Mouse (Mus musculus) frontal cortex, adult (tissue): ENCODE measurements around the gene Olfr765.
"Not testable (repeated sequence)": the region's sequence is repeated elsewhere in the genome, so short reads cannot be mapped to it uniquely, and the experiment has no call there.

Experiments
- ATAC-seq: cut with Nextera tagmentation; 2 replicates; pipeline ENCODE4 v1.9.2; 2017; ENCODE audit warnings: mild to moderate bottlenecking, moderate library complexity, mixed read lengths; ENCODE audit not compliant: low TSS enrichment

The Olfr765 gene

GRCm38 (mm10) chr10:129049898-129050297 is at the start of gene Olfr765:
Olfr765 (minus strand) TSS chr10:129049998.
- not testable (repeated sequence) for ATAC-seq

GRCm38 (mm10) chr10:129099275-129099674 is 49.5 kb upstream of the Olfr765 start, which contains the start of gene Olfr768:
Olfr768 (minus strand) TSS chr10:129099375.
- ATAC-seq, result no peak

DNA sequence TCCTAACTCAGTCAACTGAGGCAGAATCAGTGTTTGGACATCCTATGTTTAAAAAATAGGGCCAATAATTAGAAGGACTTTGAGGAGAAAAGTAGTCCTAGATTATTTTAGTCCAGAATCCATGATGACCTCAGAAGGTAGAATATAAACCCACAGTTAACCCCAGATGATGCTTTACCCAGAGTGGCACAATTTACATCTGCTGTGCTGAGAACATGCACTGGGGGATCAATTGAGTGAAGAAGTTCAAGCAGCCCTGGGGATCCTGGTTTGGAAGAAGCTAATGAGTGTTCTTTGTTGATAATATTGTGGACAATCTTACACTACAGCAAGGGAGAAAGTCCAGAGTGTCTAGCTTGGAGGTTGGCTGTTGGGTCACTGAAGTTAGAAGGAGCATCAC is 33.0 kb upstream of the Olfr765 start, which contains the start of gene Olfr767:
Gene Olfr767 (minus strand): TSS at position 101 of the 400 bp plus-strand sequence.
- not testable (repeated sequence) for ATAC-seq

DNA sequence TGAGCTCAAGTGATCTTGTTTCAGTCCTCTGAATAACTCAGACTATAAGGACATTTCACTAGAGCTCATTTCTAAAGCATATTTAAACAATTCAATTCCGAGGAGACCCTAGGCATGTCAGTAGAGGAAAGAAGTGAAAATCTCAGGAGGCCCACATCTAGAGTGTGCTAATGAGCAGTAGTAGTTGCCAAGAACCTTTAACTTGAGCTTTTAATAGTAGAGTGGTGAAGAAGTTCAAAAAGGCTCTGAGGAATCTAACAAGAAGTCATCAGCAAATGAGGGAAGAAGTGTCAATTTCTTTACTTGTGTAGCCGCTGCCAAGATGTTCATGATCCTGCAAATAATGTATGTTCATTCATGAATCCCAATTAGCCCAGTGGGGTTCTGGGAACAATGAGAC is 19.1 kb upstream of the Olfr765 start, which contains the start of gene Olfr766-ps1:
Gene Olfr766-ps1 (minus strand): TSS at position 101 of the 400 bp plus-strand sequence.
- ATAC-seq, result no peak

GRCm38 (mm10) chr10:129039796-129040195 is 10.0 kb downstream of the Olfr765 start, which contains the start of gene Olfr764-ps1:
Olfr764-ps1 (minus strand) TSS chr10:129039896.
- ATAC-seq, result no peak

GRCm38 (mm10) chr10:129028343-129028742 is 21.5 kb downstream of the Olfr765 start:
- no peak for ATAC-seq

- no peak for ATAC-seq
These were observed 23.7 kb downstream of the Olfr765 start for GRCm38 (mm10) chr10:129026018-129026662.

- ATAC-seq, result no peak
These were observed 26.5 kb downstream of the Olfr765 start for GRCm38 (mm10) chr10:129023319-129023718.

GRCm38 (mm10) chr10:129014477-129014876 is 35.3 kb downstream of the Olfr765 start:
- no peak for ATAC-seq

DNA sequence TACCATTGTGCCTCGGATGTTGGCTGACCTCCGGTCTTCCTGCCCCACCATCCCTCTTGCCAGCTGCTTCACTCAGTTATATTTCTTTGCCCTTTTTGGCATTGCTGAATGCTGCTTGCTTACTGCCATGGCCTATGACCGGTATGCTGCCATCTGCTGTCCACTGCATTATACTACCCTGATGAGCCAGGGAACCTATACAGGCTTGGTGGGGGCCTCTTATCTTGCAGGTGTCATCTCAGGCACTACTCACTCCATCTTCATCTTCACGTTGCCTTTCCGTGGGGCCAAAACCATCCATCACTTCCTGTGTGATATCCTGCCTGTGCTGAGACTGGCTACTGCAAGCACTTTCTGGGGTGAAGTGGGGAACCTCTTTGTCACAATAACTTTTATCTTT is 38.3 kb downstream of the Olfr765 start:
- 0 out of 2 replicates have a peak, but pooled peaks have one; percentile 34 for ATAC-seq

DNA sequence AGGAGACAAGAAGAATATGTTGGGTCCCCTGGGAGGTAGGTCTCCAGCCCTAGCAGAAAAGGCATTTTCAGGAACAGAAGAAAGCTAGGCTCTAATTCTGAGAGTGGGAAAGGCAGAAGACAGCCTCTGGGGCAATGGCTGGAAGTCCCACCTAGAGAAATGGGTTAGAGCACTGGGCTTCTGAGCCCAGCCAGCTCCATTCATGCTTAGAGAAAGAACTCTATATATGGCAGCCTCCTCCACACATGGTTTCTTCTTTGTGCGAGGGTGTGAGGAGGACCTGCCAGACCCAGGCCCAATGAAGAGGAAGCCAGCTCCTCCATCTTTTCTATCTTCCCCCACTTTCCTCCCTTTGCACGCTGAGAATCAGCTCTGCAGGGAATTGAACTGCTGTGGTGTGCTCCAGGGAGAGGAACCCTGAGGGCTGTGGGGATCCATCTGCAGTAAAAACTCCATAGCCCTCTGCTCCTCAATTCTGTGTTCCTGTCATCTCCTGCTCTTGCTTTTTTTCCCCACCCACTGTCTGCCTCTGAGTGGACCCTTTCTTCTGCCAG is 39.4 kb downstream of the Olfr765 start, which contains the start of gene Olfr763:
Gene Olfr763 (plus strand): TSS at position 504 of the 554 bp plus-strand sequence.
- peak; percentile 57 for ATAC-seq

- no peak for ATAC-seq
These were observed 45.5 kb downstream of the Olfr765 start for GRCm38 (mm10) chr10:129004032-129004920.

DNA sequence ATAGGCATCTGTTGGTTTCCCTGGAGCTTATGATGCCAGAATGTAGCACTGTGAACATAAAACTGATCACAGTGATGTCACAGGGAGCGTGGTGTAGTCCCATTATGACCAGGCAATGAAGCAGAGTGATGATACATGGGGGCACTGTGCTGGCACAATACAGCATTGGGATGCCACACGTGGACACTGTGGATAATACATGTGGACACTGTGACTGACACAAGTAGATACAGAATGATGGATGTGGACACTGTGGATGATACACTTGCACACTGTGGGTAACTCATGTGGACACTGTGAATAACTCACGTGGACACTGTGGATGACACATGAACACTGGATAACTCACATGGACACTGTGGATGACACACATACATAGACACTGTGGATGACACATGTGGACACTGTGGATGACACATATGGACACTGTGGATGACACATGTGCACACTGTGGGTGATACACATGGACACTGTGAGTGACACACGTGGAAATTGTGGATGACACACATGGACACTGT is 53.2 kb downstream of the Olfr765 start:
- ATAC-seq, result no peak

- ATAC-seq, result no peak
These were observed 54.0 kb downstream of the Olfr765 start for GRCm38 (mm10) chr10:128995796-128996195.
